Mouse (Mus musculus) MEL-GATA-1-ER (cell line): ENCODE data around the gene Psmb6.
"Not testable (repeated sequence)": the region's sequence is repeated elsewhere in the genome, so short reads cannot be mapped to it uniquely, and the experiment has no call there.

Source experiments
- DNase-seq: peaks from one replicate; pipeline ENCODE4 v3.0.0-alpha.2; 2012; ENCODE audit warnings: low read depth; ENCODE audit errors: extremely low read depth

Gene Psmb6

DNA sequence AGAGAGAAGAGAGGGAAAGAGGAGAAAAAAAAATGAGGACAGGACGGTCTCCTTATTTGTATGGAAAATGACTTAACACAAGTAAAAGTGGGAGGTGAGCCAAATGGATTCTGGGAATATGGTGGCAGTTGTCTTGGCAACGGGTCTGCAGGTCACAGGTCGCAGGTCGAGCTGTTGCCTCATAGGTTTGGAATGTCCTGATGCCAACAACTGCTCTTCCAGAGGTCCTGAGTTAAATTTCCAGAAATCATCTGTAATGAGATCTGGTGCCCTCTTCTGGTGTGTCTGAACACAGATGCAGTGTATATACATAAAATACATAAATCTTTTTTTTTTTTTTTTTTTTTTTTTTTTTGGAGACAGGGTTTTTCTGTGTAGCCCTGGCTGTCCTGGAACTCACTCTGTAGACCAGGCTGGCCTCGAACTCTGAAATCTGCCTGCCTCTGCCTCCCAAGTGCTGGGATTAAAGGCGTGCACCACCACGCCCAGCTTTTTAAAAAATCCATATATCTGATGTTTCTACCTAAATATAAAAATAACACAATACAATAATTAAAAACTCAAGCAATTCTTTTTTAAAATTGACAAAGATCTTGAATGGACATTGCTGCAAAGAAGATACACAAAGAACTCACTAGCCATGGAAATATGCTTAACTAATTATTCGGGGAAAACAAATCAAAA lies 1.7 kb upstream of the Psmb6 start:
- not testable (repeated sequence) for DNase-seq

DNA sequence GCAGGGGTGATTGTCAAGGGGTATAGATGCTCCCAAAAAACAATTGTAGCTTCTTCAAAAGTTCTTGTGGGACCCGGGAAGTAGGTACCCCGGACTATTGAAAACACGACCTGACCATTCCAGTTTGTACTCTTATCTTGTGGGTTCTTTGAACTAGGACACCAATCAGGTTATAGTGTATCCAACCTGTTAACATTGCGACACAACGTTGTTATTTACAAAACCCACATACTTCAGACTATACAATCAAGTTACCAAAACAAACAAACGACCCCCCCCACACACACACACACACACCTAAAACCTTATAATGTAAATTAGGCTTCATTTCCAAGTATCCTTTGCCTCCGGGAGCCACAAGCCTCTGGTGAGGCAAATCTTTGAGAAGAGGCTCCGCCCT lies 385 bp upstream of the Psmb6 start:
- no peak for DNase-seq

DNA sequence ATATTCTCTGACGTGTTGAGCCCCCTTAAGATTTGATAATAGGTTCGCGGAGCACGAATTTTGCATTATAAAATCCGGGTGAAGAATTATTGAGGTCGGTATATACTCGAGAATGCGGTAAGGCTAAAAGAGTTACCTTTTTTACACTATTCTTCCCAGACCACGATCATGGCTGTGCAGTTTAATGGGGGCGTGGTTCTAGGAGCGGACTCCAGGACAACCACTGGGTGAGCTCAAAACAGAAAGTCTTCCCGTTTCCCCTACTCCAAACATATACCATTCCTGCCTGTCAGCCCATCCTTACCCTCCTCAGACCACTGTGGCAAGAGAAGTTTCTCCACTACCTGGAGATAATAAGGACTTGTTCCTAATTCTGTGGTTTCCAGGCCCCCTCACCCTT lies 559 bp downstream of the Psmb6 start:
- DNase-seq = no peak

DNA sequence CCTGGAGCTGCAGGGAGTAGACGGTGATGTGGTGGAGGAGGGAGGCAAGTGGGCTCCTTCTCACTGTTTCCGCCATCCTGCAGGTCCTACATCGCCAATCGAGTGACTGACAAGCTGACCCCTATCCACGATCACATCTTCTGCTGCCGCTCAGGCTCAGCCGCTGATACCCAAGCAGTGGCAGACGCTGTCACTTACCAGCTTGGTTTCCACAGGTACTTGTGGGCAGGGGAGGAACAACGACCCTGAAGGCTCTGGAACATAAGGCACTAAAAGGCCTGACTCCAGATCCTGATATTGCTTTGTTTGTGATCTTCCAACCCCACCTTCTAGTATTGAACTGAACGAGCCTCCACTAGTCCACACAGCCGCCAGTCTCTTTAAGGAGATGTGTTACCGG lies 1.0 kb downstream of the Psmb6 start:
- no peak for DNase-seq

DNA sequence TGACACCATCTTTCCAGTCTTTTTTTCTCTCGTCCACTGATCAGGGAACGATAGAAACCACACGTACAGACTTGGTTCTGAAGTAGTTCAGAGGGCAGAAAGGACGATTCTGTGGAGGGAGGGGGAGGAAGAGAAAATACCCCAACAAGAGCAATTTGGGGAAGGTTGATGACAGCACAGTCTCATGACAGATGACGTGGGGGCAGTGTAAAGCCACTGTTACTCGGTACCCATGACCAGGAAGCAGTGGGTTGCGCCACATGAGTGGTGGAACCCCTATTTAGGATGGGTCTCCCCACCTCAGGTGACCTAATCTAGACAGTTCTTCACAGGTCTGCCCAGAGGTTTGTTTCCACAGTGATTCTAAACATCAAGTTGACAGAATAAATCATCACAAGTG lies 3.4 kb downstream of the Psmb6 start:
- DNase-seq = no peak

DNA sequence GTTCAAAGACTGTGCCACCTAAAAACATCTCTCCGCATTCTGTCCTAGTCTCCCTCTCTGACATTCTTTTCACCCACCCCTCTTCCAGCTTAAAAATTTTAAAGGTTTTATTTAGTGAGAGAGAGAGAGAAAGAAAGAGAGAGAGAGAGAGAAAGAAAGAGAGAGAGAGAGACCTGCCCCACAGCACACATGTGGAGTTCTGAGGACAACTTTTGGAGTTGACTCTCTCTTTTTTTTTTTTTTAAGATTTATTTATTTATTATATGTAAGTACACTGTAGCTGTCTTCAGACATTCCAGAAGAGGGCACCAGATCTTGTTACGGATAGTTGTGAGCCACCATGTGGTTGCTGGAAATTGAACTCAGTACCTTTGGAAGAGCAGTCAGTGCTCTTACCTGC lies 5.9 kb downstream of the Psmb6 start:
- DNase-seq = not testable (repeated sequence)

DNA sequence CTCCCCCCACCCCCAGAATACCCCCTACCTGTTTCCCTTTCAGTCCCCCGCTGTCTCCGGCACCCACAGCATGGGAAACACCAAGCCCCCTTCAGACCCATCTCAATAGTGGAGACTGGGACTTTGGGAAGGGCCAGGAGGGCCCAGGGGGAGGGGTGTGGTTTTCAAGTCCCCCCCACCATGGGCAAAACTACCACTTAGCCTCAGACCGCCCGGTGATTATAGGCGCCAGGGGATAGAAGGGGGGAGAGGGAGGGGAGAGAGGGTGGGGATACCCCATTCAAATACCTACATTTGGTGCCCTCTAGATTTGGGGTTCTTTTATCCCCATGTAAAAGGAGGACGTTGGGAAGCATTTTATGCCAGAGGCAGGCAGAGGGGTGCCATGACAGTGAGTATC lies 7.7 kb downstream of the Psmb6 start, which contains the start of gene Gm40193:
Gm40193 (minus strand) TSS at position 101 of the 400 bp plus-strand sequence.
- no peak for DNase-seq

DNA sequence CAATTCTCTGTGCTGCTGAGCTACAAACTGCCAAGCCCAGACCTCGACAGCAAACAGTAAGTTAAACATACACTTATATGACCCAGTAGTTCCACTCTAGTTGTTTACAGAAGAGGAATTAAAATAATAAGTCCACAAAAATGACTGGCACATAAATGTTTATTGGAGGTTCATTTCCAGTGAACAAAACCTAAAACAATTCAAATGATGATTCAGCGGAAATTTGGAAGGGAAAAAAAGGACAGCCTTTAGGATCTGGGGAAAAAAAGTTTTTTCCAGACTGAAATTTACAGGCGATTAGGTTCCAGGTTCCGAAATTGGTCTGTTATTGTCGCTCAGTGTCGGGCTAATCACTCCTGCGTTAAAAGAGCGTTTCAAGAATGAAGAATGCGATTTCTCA lies 14.3 kb downstream of the Psmb6 start:
- no peak for DNase-seq

DNA sequence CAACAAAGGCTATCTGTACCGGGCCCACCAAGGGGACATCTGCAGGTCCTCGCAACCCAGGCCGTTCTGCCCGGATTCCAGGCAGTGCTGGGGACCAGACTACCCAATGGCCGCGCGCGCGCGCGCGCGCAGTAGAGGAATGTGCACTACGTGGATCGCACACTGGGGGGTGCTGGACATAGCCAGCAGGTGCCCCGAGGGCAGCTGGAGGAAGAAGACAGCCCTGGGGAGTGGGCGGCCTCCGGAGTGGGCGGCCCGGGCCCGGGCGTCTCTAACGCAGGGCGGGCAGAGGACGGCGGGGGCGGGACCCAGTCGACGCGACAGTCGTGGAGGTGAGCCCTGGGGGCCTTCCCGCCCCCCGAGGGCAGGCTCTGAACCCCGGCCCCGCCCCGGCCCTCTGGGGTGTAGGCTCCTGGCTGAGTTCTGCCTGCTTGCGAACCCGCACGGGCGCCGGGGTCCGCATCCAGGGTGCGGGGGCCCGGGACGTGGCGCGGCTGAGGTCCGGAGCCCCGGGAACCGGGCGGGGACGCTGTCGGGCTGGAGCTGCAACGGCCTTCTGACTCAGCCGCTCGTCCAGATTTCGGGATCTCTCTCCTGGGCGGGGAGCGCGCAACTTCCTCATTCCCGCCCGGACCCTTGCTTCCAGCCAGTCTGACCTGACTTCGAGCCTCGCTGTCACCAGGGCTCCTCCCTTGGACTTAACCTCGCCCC lies 14.9 kb downstream of the Psmb6 start, which contains the start of gene Pld2:
Pld2 (plus strand) TSS at position 188 of the 711 bp plus-strand sequence.
- peak; percentile 49 for DNase-seq

DNA sequence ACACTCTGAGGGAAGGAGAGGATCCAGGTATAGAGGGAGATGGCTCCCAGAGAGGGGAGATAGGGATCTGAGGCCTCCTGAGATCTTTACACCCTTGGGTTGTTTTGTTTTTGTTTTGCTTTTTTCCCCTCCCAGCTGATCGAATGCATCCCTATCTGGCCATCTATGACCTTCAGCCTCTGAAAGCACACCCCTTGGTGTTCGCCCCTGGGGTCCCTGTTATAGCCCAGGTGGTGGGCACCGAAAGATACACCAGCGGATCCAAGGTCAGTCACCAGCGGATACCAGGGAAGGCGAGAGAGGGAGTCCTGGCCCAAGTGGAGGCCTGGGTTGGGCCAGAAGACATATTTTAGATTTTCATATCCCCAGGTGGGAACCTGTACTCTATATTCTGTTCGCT lies 15.8 kb downstream of the Psmb6 start:
- no peak for DNase-seq

DNA sequence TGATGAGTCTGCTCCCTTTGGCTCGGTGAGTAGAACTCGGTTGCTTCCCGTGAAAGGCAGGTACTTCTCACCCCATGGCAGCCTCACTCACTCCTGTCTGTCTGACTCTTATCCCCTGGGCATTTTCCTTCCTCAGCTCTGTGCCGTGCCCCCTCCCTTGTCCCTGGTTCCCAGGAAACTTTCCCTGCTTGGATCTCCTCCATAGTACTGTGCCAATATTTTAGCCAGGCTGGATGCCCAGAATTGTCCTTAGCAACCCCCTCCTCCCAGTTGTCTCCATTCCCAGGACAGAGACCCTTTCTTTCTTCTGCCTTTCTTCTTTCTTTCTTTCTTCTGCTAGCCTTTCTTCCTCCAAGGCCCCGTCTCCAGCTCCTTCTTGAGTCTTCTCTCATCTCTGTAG lies 16.2 kb downstream of the Psmb6 start:
- no peak for DNase-seq

DNA sequence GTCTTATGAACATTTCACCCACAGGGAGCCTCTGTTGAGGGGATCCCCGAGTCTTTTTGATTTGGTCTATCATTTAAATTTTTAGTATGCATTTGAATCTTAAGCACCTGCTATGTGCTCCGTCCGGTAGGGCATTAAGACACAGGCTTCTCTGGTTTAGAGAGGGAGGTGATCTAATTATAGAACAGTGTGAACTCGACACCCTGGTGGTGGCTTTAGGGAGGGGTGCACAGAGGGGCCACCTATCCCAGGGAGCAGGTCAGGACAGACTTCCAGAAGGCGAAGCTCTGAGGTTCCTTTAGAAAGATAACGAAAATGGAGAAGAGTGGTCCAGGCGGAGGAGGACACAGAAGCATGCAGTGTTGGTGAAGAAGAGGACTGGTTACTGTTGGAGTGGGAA lies 19.3 kb downstream of the Psmb6 start:
- DNase-seq = no peak

DNA sequence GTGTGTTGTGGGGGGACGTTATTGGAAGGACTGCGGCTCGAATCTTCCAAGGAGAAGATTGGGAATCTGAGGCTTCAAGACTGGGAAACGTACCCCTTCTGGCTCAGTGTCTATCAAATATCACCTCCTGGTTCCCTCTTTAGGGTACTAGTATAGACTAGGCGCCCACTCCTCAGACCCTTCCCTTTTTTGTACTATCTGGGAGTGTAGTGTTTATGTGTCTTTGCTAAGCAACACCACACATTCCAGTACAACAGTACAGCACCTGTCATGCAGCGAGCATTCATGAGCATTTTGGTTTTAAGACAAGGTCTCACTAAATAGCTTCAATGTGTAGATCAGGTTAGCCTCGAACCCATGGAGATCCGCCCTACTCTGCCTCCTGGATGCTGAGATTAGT lies 26.4 kb downstream of the Psmb6 start:
- DNase-seq = peak; percentile 58

DNA sequence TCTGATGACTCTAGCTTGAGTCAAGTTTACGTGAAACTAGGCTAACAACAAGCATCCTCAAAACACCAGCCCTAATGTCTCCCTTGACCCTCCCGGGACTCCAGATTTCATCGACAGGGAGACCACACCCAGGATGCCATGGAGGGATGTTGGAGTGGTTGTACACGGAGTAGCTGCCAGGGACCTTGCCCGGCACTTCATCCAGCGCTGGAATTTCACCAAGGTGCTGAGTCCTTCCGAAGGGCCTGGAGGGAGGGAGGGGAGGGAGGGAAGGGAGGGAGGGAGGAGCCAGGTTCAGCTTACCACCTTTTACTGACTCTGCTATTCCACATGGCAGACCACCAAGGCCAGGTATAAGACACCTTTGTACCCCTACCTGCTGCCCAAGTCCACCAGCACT lies 28.8 kb downstream of the Psmb6 start:
- DNase-seq = no peak

DNA sequence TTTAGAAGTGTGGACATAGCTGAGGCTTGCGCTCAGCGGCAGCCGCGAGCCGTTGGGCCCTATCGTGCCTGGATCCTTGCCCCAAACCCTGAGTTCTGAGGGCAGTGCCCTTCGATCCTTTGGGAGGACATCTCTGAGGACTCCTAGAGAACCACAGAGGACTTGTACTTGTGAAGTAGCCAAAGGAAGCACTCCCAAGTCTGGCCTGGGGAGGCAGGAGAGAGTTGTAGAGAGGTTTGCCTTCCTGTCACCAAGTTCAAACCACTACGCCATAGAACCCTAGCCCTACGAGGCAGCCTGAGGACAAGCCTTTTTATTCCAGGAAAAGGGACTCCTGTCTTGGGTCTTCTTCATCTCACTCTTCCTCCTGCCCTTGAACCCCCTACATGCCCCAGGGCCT lies 32.4 kb downstream of the Psmb6 start:
- DNase-seq = no peak

DNA sequence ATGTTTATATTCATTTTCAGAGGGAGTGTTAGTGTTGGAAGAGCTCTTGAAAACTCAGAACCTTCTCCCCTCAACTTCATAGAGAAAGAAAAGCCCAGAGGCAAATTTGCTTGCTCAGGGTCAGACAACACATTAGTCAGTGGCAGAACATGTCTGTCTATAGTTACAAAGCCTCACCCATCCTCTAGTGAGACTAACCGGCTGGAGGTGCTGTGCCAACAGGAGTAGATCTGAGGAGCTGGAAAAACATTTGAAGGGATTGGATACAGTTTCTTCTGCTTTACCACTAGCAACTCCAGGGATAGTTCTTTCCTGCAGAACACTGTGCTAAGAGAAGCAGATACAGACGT lies 36.7 kb downstream of the Psmb6 start:
- no peak for DNase-seq

DNA sequence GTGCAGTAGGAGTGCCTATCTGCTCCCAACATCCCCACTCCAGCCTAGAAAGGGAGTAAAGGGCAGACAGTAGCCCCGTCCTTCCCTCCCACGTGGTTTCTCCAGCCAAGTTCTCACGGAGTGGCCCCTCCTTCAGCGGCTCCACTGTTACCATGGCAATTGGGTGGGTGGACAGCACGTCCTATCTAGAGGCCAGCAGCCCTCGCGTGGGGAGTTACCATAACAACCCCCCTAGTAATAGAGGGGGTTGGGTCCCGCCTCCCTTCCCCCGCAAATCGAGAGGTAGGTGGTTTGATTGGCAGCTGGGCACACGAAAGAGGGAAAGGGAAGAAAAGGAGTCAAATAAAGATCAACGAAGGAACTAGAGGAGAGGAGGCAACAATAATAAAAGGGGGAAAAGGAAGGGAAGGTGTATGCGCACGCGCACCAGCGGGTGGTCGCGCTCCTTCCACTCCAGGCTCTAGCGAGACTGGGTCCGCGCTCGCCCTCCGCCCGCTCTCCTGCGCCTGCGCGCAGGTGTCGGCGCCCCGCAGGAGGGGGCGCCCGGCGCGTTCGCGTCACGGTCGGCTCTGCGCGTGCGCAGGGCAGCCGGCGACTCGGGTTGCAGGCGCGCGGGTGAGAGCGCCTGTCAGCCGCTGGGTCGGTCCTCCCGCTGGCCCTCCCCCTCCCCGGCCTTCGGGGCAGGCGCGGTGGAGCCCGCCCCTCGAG lies 37.3 kb downstream of the Psmb6 start, which contains the start of gene Mink1:
Mink1 (plus strand) TSS at position 595 of the 708 bp plus-strand sequence.
- peak; percentile 49 for DNase-seq

DNA sequence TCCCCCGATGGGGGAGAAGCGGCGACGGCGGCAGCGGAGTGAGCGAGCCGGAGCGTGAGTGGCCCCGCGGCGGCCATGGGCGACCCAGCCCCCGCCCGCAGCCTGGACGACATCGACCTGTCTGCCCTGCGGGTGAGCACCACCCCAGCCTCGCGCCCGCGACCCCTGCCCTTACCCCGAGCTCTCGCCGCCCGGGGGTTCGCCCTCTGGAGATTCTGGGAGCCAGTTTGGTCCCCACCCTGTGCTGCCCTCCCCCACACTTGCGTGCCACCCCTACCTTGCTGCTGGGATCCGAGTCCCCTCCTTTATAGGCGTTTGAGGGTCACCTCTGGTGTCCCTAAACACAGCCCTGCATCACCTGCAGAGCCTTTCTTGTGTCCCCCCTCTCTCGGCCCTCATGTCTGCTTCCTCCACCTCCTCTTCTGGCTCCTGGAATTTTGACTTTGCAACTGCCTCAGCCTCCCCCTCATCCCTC lies 37.9 kb downstream of the Psmb6 start:
- no peak for DNase-seq

DNA sequence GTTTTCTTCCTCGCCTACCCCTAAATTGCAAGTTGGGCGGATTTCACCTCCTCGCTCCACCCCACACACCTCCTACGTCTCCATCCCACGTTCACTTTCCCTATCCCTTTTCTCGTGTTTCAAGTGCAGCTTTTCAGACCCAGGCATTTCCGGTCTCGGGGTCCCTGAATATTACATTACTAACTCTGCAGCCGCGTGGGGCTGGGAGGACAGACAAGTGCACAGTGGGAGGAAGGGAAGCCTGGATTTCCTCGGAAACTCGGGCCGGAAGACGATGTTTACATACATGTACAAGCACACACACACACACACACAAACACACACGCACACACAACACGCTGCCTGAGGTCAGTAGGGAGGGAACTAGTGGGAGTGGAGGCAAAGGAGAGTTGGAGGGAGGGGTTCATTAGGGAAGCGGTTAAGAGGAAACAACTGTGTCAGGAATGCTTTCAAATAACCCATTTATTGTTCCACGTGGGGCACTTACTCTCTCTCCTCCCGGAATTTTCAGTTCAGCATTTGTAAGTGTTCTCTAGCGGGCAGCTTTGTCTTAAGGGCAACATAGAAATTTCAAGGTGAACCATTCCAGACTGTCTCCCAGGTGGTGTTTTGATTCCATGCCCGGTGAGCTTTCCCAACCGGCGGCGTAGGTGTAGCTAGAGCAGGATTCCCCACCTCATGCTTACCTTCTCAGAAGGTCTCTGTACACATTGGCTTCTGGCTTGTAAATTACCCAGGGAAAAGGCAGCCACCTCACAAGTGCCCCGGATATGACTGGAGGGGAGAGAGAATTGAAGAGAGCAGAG lies 38.5 kb downstream of the Psmb6 start:
- peak; percentile 14 for DNase-seq

DNA sequence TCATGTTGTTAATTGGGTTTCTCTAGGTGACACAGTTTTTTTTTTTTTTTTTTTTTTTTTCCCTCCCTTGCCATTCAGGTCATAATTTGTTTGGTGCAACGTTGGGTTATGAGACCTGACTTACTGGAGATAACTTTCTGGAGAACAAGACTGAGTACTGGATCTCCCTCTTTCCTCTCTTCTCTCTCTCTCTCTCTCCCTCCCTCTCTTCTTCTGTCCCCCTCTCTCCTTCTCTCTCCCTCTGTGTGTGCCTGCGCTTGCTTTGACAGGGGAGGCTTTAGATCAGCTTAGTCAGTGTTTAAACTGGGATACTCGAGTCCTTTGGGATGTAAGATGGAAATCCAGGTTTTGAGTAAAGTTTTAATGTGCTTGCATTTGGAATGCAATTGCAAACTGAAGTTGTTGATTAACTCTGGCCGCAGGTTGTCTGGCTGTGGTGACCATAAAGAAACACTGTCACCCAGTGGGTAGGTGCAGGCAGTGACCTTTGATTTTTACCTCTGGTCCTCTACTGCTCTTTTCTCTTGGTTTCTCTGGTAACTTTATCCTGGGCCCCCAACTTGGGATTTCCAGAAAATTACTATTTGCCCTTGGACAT lies 39.2 kb downstream of the Psmb6 start:
- no peak for DNase-seq

DNA sequence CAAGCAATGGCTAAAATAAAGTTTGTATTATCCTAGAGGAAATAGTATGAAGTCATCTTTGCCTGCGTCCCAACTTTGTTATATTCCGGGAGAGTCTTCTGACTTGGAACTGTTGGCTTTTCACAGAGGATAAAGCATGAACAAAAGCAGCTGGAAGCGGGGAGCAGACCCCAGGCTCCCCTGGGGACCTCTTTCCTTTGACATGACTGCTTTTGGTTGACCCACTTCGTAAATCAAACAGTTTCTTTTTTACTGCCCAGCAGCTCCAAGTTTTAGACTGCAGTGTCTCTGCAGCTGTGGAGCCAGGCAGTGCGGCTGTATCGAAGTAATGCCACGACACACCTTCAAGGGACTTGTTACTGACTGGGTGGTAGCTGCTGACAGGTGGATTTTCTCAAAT lies 41.4 kb downstream of the Psmb6 start:
- DNase-seq = no peak
